Mouse (Mus musculus) urinary bladder, postnatal 36 days (tissue): ENCODE data around the gene Il17rd.

Source experiments
- DNase-seq, 2 experiments: peaks; one replicate each; pipeline ENCODE4 v3.0.0; 2022; ENCODE audit warnings: low spot score in 2 of 2, mixed read lengths in 1 of 2

Gene Il17rd

DNA sequence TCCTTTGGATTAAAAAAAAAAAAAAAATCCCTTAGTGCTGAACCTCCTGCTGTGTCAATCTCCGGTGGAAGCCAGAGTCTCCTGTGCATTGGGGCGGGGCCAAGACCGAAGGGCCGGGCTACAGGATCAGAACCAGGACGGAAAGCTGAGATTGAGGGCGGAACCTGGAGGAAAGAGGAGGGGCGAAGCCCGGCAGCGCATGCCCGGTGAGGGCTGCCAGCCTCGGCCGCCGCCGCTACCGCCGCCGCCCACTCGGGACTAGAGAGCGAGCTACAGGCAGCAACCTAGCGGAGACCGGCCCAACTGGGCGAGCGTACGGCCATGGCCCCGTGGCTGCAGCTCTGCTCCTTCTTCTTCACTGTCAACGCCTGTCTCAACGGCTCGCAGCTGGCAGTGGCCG lies at the start of gene Il17rd:
Gene Il17rd, plus strand, starts transcription at position 159 of the 400 bp plus-strand sequence.
- DNase-seq, result peak; percentile 90 to 95

DNA sequence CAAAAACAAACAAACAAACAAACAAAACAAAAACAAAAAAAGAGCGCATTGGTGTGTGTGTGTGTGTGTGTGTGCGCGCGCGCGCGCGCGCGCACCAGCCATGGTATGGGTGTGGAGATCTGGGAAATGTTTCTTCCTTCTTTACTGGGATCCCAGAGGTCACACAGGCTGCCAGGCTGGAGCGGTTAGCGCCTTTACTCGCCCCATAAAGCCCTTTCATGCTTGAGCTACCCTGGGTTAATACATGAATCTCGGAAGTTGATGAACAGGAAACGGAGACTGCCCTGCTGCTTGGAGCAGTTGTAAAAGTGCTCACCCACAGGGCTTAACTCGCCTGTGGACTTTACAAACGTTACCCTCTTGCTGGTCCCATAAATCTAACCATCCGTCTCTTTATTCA lies 47.1 kb upstream of the Il17rd start:
- no peak for DNase-seq

DNA sequence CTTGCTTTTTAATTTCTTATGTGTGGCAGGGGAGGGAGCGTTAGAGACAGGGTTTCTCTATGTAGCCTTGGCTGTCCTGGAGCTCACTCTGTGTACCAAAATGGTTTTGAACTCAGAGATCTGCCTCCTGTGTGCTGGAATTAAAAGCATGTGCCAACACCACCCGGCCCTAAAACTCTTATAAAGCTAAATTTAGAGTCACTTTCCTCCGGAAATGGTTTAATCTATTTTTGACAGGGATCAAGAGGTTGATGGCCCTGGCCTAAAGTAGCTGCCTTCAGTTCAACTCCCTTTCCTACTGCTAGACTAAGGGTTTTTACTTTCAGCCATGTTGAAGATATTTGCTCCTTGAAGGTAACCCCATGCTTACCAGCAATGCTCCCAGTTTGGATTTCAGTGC lies 45.3 kb upstream of the Il17rd start:
- no peak for DNase-seq

DNA sequence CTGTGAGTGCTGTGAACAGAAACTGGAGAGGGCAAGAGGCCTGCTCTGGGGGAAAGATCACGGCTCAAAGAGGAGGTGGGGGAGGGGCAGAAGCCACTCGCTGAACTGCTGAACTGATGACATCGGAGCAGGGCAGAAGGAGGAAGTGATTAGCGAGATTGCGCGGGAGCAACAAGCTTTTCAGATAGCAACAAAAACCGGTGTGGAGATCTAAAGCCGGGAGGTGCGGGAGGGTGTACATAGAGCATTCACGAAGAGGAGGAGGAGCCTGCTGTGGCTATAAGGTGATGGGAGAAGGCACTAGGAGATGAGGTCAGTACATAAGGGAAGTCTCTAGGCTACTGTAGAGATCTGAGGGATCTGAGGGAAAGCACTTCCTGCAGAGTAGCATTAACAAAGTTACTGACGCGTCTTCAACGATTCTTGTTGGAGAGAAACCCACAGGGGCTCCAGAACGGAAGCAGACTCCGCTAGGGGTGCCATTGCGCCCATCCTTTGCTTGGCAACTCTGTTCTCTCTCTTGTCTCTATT lies 44.5 kb upstream of the Il17rd start, which contains the start of gene Hesx1:
Gene Hesx1, plus strand, starts transcription at position 206 of the 531 bp plus-strand sequence.
- peak; percentile 20 to 57 for DNase-seq

DNA sequence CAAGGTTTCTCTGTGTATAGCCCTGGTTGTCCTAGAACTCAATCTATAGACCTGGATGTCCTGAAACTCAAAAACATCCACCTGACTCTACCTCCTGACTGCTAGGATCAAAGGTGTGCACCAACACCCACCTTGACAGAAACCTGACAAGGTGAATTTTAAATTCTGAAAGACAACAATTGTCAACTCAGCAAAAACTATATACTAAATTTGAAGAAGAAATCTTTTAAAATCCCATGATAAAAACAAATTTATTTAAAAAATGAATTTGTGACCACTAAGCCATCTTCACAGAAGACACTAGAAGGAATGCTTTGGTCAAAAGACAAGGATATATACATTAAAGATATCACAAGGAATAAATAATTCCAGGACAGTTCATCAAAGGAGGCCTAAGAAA lies 42.5 kb upstream of the Il17rd start:
- DNase-seq, result no peak

DNA sequence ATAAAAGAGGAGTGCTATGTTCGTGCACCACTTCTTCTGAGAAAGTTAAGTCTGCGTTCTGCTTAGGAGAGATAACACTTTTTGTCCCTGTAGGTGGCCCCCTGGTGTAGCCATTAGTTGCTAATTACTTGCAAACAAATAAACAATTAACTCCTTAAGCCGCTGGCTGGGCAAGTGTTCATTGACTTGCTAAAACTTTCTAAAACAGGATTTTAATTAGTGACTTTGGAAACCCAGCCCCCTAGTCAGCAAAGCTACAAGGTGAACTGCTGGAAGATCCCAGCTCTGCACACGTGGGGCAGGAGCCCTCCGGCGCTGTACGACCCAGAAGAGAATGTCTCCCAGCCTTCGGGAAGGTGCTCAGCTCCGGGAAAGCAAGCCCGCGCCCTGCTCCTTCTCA lies 38.4 kb upstream of the Il17rd start:
- DNase-seq, result no peak

DNA sequence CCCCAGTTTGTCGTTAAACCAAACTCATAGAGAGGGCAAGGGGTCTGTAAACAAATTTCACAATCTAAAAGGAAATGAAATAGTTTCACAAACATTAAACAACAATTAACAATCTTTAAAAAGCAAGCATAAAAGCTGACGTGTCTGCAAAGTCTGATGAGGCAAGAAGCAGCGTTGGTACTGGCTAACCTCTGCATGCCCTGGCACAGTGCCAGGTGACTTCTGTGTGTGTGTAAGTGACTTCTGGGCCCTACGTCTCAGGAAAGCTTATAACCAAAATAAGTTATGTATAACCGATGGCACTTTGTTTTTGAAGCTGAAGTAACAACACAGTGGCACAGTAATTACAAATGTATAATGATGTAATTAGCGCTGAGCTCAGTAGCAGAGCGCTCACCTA lies 33.8 kb upstream of the Il17rd start:
- no peak for DNase-seq

DNA sequence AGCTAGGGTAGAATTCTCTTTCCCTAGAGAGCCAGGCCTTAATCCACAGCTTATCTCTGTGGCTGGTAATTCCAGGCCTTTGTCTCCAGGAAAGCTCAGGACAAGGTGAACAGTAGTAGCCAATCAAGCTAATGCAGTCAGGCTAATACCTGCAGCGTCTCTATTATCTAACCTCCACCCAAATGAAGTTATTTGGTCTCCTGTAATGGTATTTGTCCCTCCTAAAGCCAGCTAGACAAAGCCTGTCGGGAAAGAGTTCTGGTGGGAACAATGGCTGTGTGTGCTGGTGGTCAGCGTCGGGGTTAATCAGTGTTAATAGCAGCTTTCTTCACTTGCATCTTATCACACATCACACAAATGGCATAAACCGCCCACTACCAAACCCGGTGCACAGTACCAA lies 32.8 kb upstream of the Il17rd start:
- DNase-seq, result no peak

DNA sequence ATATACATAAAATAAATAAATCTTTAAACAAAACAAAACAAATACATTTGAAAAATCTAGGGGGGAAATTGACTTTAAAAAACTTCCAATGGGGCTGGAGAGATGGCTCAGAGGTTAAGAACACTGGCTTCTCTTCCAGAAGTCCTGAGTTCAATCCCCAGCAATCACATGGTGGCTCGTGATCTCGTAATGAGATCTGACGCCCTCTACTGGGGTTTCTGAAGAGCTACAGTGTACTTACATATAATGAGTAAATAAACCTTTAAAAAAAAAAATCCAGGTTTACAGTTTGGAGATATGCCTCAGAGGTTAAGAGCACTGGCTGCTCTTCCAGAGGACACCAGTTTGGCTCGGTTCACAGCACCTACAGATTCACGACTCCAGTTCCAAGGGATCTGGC lies 27.2 kb upstream of the Il17rd start:
- no peak for DNase-seq

DNA sequence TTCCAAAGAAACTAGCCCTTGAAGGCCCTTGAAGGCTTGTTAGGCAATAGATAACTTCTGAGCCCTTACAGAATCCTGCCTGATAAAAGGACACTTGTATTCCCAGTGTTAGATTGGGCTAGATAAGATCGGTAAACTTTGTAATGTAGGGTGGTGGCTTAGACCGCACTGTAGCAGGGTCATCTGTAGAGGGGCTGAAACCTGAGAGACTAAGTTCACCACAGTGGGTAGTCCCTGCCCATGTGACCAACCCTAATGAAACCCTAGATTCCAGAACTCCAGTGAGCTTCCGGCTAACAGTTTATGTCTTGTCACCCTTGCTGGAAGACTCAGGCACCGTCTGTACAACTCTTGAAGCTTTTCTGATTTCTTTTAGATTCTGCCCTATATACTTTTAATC lies 25.1 kb upstream of the Il17rd start:
- DNase-seq, result no peak

DNA sequence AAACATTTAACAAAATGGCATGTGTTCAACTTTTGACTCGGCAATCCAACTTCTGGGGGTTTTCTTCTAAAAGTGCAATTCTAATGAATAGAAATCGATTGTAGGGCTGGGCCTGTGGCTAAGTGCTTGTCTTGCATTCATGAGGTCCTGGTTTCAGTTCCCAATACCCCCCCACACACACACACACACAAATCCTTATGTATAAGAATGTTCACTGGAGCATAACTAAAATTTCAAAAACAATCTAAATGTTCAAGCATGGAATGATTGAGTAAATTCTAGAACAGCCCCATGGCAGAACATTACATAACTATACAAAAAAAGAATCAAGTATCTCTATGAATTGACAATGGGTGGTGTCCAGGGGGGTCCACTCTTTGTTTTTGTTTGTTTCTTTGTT lies 20.8 kb upstream of the Il17rd start:
- DNase-seq, result no peak

DNA sequence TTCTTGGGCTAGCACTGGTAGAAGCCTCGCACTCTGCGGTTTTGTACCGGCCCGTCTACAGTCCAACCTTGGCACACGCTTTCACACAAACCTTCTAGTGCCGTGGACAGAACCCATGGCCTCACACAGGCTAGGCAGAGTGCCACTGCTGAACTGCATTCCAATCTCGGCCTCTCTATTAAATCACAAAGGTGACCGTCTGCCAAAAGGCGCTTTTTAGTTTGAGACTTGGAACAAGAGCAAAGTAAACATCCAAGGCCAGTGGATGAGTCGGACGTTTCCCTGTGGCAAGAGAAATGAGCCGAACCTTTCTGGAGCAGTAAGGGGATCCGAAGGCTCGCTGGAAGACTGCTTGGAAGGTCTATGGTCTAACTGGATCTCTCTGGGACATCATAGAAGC lies 18.9 kb upstream of the Il17rd start:
- no peak for DNase-seq

DNA sequence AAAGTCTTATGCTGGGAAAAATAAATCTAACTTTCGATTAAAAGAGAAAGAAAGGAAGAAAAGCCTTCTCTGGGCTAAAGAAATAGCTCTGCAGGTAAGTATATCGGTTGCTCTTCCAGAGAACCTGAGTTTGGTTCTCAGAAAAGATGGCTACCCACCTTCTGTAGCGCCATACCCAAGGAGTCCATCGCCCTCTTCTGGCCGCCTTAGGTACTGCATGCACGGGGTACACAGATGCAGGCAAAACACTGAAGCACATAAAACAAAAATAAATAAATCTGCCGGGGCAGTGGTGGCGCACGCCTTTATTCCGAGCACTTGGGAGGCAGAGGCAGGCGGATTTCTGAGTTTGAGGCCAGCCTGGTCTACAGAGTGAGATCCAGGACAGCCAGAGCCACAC lies 15.9 kb upstream of the Il17rd start:
- DNase-seq, result peak; percentile 28 to 50

DNA sequence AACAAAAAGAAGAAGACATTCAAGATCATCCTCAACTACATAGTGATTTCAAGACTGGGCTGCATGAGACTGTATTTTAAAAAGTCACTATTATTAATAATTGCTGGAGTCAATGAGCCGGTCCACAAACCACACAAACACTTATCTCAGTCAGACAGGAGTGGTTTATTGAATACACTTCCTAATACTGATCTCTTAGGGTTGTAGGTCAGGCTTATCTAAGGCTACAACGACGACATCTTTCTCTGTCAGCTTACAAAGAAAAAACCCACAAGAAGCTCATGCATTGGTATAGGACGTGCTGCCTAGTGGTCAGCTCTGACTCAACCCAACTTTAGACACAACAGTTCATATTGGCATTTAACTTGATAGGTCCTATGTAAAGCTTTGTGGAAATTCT lies 14.1 kb upstream of the Il17rd start:
- DNase-seq, result no peak

DNA sequence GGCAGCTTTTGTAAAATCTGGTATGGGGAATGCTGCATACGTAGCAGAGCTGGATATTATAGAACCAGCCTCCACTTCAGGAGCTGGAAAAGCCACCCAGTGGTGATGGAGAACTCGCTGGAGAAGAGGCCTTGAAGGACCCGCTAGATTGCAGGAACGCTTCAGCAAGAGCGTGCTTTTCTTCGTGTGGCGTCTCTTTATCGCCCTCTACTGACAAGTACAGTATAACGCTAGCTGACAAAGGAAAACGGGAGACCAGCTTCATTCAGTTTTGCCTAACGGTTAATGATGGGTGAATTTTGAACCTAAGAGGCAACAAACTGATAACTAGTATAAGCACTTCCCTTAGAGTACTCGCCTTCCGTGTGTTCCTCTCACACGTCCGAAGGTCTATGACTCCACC lies 9.0 kb upstream of the Il17rd start:
- no peak for DNase-seq

DNA sequence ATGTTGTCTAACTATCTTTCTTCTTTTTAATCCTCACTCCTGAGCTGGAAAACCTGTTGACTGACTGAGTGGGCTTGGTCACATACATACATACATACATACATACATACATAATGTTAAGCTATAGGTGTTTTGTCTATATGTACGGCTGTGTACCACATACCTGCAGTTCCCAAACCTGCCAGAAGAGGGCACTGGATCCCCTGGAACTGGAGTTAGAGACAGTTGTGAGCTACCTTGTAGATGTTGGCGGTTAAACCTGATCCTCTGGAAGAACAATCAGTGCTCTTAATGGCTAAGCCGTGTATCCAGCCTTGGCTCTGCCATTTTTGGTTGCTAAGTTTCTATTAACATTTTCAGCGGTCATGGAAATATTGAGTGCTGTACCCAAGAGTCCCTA lies 7.6 kb upstream of the Il17rd start:
- DNase-seq, result peak; percentile 69 to 76

DNA sequence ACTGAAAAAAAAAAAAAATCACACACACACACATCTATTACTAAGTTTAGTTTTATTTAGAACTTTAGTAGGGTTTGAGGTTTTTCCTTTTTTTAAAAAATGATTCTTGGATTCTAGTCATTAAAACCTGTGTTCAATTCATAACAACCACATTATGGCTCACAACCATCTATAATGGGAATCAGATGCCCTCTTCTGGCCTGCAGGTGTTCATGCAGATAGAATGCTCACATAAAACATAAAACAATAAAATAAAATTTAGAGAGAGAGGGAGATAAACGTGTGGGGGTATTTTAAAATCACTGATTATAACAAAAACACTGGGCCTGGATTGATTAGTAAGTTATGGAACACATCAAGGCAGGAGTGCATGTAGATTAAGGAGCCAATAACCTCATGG lies 1.2 kb upstream of the Il17rd start:
- no peak for DNase-seq

DNA sequence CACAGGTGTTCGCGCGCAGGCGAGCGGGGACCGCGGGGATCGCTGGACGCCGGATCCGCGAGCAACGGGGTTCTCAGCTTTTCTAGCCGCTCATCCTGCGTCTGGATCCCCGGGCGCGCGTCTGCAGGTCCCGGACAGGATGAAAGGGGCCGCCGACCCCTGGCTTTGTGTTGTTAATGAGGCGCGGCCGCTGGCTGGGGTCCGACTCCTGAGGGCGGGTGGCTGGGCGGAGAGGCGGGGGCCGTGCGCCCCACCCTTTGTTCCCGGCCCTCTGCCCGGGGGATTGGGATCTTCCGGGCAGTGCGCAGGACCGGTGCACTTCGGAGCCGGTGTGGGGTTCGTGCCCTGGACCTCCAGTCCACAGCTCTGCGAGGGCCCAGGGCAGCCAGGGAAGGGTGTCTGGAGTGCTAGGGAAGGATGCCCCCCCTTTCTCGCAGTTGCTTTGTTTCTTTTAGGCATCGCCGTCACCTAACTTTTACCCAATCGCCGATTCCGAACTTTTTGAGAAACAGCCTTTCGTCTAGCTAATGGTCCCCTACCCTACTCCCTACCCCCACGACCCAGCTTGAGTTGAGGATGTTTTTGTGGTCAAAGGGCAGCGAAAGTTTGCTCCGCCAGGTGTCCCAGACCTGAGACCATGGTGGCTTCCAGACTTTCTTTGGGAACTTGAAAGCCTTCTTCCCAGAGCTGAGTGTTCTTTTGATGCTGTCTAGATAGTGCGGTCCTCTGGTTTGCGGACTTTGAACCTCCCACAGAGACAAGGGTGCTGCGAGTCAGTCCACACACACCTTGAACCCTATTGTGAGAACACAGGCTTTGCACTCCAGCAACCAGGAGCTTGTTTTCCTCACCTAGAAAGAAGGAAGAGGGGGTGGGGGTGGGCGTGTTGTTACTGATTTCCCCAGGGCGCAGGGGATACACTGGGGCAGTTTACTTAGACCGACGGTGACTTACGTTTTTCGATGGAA lies 824 bp downstream of the Il17rd start:
- peak in 1 of 2 experiments; percentile 48 for DNase-seq

DNA sequence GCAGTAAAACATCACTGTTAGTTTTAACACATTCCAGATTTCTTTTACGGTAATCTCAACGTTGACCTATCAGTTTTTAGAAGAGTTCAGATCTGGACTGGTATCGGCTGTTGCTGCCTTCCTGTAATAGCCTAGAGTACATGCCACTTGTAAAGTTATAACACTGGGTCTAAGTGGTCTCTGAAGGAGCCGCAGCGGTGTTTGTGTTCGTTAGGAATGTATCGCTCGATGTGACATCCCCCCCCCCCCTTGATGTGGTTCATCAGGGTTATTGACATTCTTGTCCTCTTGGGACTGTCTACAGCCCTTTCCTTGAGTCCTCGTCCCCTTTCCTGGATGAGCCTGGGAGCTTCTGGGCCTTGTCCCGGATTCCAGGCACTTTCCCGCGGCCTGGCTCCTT lies 1.7 kb downstream of the Il17rd start:
- DNase-seq, result no peak

DNA sequence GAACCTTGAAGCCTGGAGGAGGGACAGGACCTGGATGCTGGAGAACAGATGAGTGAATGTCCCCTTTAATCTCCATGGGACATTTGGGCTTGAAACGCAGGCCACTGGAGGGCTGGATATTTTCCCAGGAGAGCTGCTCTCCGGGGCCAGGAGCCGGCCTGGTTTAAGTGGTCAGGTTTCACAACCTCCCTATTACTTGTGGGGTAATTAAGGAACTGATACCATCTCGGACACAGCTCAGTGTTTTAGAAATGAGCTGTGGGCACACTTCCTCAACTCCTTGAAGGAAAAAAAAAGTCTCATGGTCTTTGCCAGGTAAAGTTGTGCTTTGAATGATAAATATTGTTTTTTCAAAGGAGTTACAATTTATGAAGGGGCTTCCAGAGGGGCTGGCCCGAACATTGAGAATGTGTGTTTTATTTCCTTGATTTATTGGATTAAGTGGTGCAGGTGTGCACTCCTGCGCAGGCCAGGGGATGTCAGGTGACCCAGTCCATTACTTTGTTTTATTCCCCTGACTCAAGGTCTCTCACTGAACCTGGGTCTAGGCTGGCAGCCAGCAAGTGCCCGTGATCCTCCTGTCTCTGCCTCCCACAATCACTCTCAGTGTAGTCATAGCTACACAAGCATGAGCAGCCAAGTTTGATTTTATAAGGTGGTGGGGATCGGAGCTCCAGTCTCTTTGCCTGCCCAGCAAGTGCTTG lies 3.7 kb downstream of the Il17rd start:
- DNase-seq, result no peak

DNA sequence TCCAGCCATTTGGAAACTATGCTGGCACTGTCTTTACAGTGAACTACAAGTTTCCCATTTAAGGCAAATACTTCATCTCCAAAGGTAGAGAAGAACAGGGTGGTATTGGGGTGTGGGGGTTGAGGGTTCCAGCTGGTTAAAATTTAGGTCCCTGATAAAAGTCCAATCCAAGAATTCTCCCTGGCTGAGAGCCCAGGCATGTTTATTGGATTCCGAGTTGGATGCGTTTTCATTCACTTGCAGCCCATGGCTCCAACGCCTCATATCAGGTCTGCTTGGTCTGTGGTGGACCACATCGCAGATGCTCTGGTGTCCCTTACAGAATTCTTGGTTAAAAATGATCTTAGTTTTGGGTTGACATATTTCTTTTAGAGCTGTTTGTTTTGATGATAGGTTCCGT lies 4.7 kb downstream of the Il17rd start:
- DNase-seq, result no peak

DNA sequence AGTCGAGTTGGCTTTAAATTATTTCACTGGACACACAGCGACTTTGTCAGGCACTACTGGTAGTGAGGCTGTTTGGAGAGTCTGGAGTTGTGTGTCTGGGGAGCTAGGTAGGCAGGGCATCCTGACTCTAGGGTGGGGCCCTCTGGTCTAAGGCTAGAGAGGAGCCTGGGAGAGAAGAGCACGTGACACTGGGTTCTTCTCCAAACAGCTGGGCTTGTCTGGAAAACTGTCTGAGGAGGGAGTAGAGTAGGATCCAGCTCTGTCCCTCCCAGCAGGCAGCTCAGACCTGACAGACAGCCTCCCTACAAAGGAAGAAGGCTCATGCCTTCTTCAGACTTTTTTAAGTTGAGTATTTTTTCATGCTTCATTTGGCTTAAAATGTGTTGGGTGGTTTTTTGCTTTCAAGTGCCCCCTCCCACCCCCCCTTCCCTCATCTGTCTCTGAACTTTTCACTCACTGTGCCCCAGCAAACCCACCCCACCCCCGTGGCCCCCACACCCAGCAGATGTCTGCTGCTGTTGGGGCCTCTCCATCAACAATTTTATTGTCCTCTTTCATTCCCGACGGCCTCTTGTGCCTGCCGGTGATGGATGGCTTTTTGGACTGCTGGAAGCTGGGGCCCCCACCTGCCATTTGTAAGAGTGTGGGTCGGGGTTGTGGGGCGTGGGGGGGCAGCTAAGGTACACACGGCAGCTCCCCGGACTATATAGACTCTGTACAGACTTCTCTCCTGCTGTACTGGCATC lies 5.7 kb downstream of the Il17rd start:
- peak in 1 of 2 experiments; percentile 31 for DNase-seq
